Mouse (Mus musculus) c-Kit-positive CD71-positive TER-119-negative erythroid progenitor cells, embryonic 14.5 days (primary cell): ENCODE measurements around the gene Tfap2a.

Experiments
- DNase-seq: peaks from one replicate; pipeline ENCODE4 v3.0.0-alpha.2; 2013; ENCODE audit warnings: low read depth

The Tfap2a gene

GRCm38 (mm10) chr13:40713241-40713640 lies 24.9 kb downstream of the Tfap2a start:
- DNase-seq: no peak

- DNase-seq: no peak
Observed at GRCm38 (mm10) chr13:40712526-40712832, 25.7 kb downstream of the Tfap2a start.

- DNase-seq: no peak
Observed at GRCm38 (mm10) chr13:40711661-40712525, 26.3 kb downstream of the Tfap2a start.

GRCm38 (mm10) chr13:40710062-40710342 lies 28.2 kb downstream of the Tfap2a start:
- DNase-seq: no peak

- DNase-seq: no peak
Observed at GRCm38 (mm10) chr13:40709321-40710061, 28.7 kb downstream of the Tfap2a start.

GRCm38 (mm10) chr13:40708913-40709312 lies 29.3 kb downstream of the Tfap2a start:
- DNase-seq: no peak

GRCm38 (mm10) chr13:40708271-40708670 lies 29.9 kb downstream of the Tfap2a start:
- no peak for DNase-seq

- no peak for DNase-seq
Observed at GRCm38 (mm10) chr13:40707646-40708045, 30.5 kb downstream of the Tfap2a start.

GRCm38 (mm10) chr13:40706612-40707011 lies 31.6 kb downstream of the Tfap2a start:
- DNase-seq: no peak

- DNase-seq: no peak
Observed at GRCm38 (mm10) chr13:40705821-40706425, 32.3 kb downstream of the Tfap2a start.

- no peak for DNase-seq
Observed at GRCm38 (mm10) chr13:40704864-40705455, 33.2 kb downstream of the Tfap2a start.

- no peak for DNase-seq
Observed at GRCm38 (mm10) chr13:40703982-40704501, 34.1 kb downstream of the Tfap2a start.

- no peak for DNase-seq
Observed at GRCm38 (mm10) chr13:40703123-40703797, 34.9 kb downstream of the Tfap2a start.

GRCm38 (mm10) chr13:40702361-40703122 lies 35.6 kb downstream of the Tfap2a start:
- DNase-seq: no peak

GRCm38 (mm10) chr13:40701691-40702090 lies 36.5 kb downstream of the Tfap2a start:
- no peak for DNase-seq

- no peak for DNase-seq
Observed at GRCm38 (mm10) chr13:40685790-40686189, 52.4 kb downstream of the Tfap2a start.

GRCm38 (mm10) chr13:40676730-40677129 lies 61.4 kb downstream of the Tfap2a start:
- DNase-seq: no peak
